Mouse (Mus musculus): ENCODE measurements around the gene Skap2.

DNA sequence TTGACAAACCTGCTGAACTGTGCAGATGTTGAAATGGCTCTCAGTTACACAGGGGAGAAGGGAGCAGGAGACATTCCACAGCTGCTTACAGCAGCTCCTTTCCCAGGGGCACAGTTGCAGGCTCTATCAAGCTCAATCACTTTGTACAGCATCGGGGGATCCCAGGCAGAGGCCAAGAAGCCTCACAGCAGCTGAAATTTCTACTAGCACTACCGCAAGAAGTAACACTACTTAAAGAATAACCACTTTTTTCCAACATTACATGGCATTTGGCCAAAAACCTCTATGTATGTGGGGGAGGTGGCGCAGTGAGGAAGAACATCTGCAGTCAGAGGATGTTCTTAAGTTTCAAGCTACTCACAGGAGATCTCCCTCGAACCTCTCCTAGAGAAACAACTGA is 106.7 kb downstream of the Skap2 start:
- TF ChIP-seq POLR2A (IDR thresholded peaks at IDR 0.05; ENCODE audit: borderline replicate concordance, low read depth, low read length) (no peak), CTCF (IDR thresholded peaks at IDR 0.05; ENCODE audit: low read depth, low read length) (no peak)

Data from bone marrow macrophage, adult 2 months (primary cell).